Mouse (Mus musculus) kidney, adult 8-10 months (tissue): ENCODE measurements around the gene Hmgn3.
A peak's percentile ranks its signal among the peaks of the same experiment; 100 is the strongest.

ENCODE experiments used
- DNase-seq, 2 experiments: peaks; one replicate each; pipeline ENCODE4 v3.0.0; 2022

Hmgn3 gene

GRCm38 (mm10) chr9:83098652-83099307 is 47.7 kb downstream of the Hmgn3 start:
- DNase-seq = no peak

- DNase-seq = peak in 1 of 2 experiments; percentile 3
Observed at GRCm38 (mm10) chr9:83097816-83098215, 48.7 kb downstream of the Hmgn3 start.

GRCm38 (mm10) chr9:83094649-83095336 is 51.7 kb downstream of the Hmgn3 start:
- no peak for DNase-seq

GRCm38 (mm10) chr9:83083790-83084469 is 62.6 kb downstream of the Hmgn3 start:
- DNase-seq = peak in 1 of 2 experiments; percentile 4

- DNase-seq = no peak
Observed at GRCm38 (mm10) chr9:83083091-83083490, 63.4 kb downstream of the Hmgn3 start.

GRCm38 (mm10) chr9:83082296-83082695 is 64.2 kb downstream of the Hmgn3 start:
- no peak for DNase-seq

GRCm38 (mm10) chr9:83079724-83080123 is 66.8 kb downstream of the Hmgn3 start:
- no peak for DNase-seq

GRCm38 (mm10) chr9:83068246-83068645 is 78.2 kb downstream of the Hmgn3 start:
- DNase-seq = no peak

- DNase-seq = no peak
Observed at GRCm38 (mm10) chr9:83061289-83061688, 85.2 kb downstream of the Hmgn3 start.
